Mouse (Mus musculus): ENCODE results near the gene Smox. TPM values are rescaled to one million over a fixed set of nuclear protein-coding genes. Genes with fewer than 3 reads are reported as not detected.

Smox gene
- polyA plus RNA-seq (2015; fragmentation: Nextera tagmentation; extraction: Ambion mirVana), result 94.2 and 102 TPM in 2 replicates

GRCm38 (mm10) chr2:131491196-131491595, at the start of gene Smox:
Smox (plus strand) TSS chr2:131491496.

GRCm38 (mm10) chr2:131561891-131562585, 70.7 kb downstream of the Smox start, which contains the start of gene Adra1d:
Adra1d (minus strand) TSS chr2:131562283.

Other genes with a start within 250 kb of the Smox start
- gene Pank2, start 229.0 kb upstream of the Smox start, polyA plus RNA-seq (2015; fragmentation: Nextera tagmentation; extraction: Ambion mirVana), result 25.6 and 27.7 TPM in 2 replicates
- gene Rnf24, start 138.6 kb upstream of the Smox start, polyA plus RNA-seq (2015; fragmentation: Nextera tagmentation; extraction: Ambion mirVana), result 9.3 and 10.3 TPM in 2 replicates
- 1.2 and 1.6 TPM in 2 replicates for gene Adra1d, start 70.8 kb downstream of the Smox start, polyA plus RNA-seq (2015; fragmentation: Nextera tagmentation; extraction: Ambion mirVana)

Data from neural tube, postnatal 0 days (tissue).